In genomic region chr1:75507006-75507405, GRCm38 (mm10) we compare ENCODE assay signal across 9 mouse cellular contexts. TPM values are rescaled to one million over a fixed set of nuclear protein-coding genes. Genes with fewer than 3 reads are reported as not detected.
DNase-seq lines count a peak whose midpoint lies in the region; ATAC-seq and TF ChIP-seq lines count a peak whose summit lies in the region.
"Had no signal": no experiment of that assay in that cellular context is flagged by ENCODE, and none has a peak within 500 bp of the region (broad histone marks: within the 10 kb centered on the region; RNA-seq: fewer than 3 reads in every experiment).

Inha (plus strand) TSS chr1:75507077.

- H3K27me3 ChIP-seq in heart, embryonic 13.5 days (replicated peaks): no peaks in the 10 kb centered on the region
- H3K27me3 ChIP-seq in E14TG2a.4 (ENCODE audit: insufficient read depth, low read length): peaks cover 53% of the 10 kb centered on the region
- H3K27me3 ChIP-seq in embryonic facial prominence, embryonic 12.5 days: no peaks in the 10 kb centered on the region
- H3K27me3 ChIP-seq in midbrain, postnatal 0 days (ENCODE audit: insufficient read depth, low read length): no peaks in the 10 kb centered on the region

- H3K4me1 ChIP-seq in heart, embryonic 13.5 days: peaks cover 71% of the 10 kb centered on the region
- peaks cover 87% of the 10 kb centered on the region for H3K4me1 ChIP-seq in E14TG2a.4 (replicated peaks; ENCODE audit: low read depth, low read length)
- peaks cover 34% of the 10 kb centered on the region for H3K4me1 ChIP-seq in embryonic facial prominence, embryonic 12.5 days
- H3K4me1 ChIP-seq in midbrain, postnatal 0 days (ENCODE audit: insufficient read depth, low read length): peaks cover 4% of the 10 kb centered on the region; the same call in 1 of the 2 replicates

- no peak for TF ChIP-seq CTCF in E14TG2a.4 (conservative IDR thresholded peaks at IDR 0.05; ENCODE audit: low read length)
- TF ChIP-seq CTCF in midbrain, postnatal 0 days (IDR thresholded peaks at IDR 0.05): no peak

- peaks cover 30% of the 10 kb centered on the region for H3K36me3 ChIP-seq in heart, embryonic 13.5 days
- peaks cover 13% of the 10 kb centered on the region for H3K36me3 ChIP-seq in E14TG2a.4 (ENCODE audit: insufficient read depth, low read length)
- H3K36me3 ChIP-seq in embryonic facial prominence, embryonic 12.5 days: peaks cover 16% of the 10 kb centered on the region
- no peaks in the 10 kb centered on the region for H3K36me3 ChIP-seq in midbrain, postnatal 0 days (ENCODE audit: insufficient read depth, low read length)

- H3K27ac ChIP-seq in heart, embryonic 13.5 days (replicated peaks): peak within 1 kb of the TSS; percentile 100
- peak within 1 kb of the TSS; percentile 97 for H3K27ac ChIP-seq in embryonic facial prominence, embryonic 12.5 days
- peak within 1 kb of the TSS; percentile 92 for H3K27ac ChIP-seq in midbrain, postnatal 0 days (ENCODE audit: low read depth, low read length)
- H3K27ac ChIP-seq: macrophage had no signal

- intact Hi-C loops in heart, postnatal 25 days (cut with DNase I): no loop called here

- no peak for DNase-seq in heart, postnatal 25 days (ENCODE audit: low spot score)
- DNase-seq in layer of hippocampus, postnatal 14 days (ENCODE audit: low spot score in 2 of 2): no peak
- DNase-seq in midbrain, postnatal 0 days (ENCODE audit: low spot score): no peak
- DNase-seq in natural killer cell, adult 2 months (ENCODE audit: low spot score in 2 of 2): no peak

- H3K4me3 ChIP-seq in heart, embryonic 13.5 days: peak within 1 kb of the TSS; percentile 97
- H3K4me3 ChIP-seq in E14TG2a.4 (replicated peaks; ENCODE audit: low read length): peak within 1 kb of the TSS; percentile 86
- peak within 1 kb of the TSS; percentile 87 for H3K4me3 ChIP-seq in embryonic facial prominence, embryonic 12.5 days
- H3K4me3 ChIP-seq in midbrain, postnatal 0 days (ENCODE audit: low read depth, low read length): peak within 1 kb of the TSS; percentile 81

- 24% methylated on average over 10 of the region's 10 CpGs for WGBS in heart, embryonic 13.5 days
- WGBS in embryonic facial prominence, embryonic 12.5 days: 70% methylated on average over 10 of the region's 10 CpGs
- 72% methylated on average over 10 of the region's 10 CpGs for WGBS in midbrain, postnatal 0 days

- peak within 1 kb of the TSS; percentile 91 for H3K4me2 ChIP-seq in heart, embryonic 13.5 days
- peak within 1 kb of the TSS; percentile 93 for H3K4me2 ChIP-seq in embryonic facial prominence, embryonic 12.5 days (replicated peaks)
- H3K4me2 ChIP-seq in midbrain, postnatal 0 days (ENCODE audit: low read depth, low read length, poor library complexity, severe bottlenecking): peak within 1 kb of the TSS; percentile 88

- no peak for ATAC-seq in heart, embryonic 13.5 days (ENCODE audit: extremely low read depth, insufficient number of reproducible peaks, low FRiP score, low TSS enrichment)
- ATAC-seq in embryonic facial prominence, embryonic 12.5 days (ENCODE audit: insufficient number of reproducible peaks, insufficient read depth, low FRiP score, low TSS enrichment): no peak
- no peak for ATAC-seq in midbrain, postnatal 0 days (ENCODE audit: low FRiP score)
- no peak for ATAC-seq in CD4-positive, CD25-positive, alpha-beta regulatory T cell, adult 4 months

- H3K9me3 ChIP-seq in heart, embryonic 13.5 days: no peaks in the 10 kb centered on the region
- no peaks in the 10 kb centered on the region for H3K9me3 ChIP-seq in E14TG2a.4 (ENCODE audit: low read length)
- no peaks in the 10 kb centered on the region for H3K9me3 ChIP-seq in embryonic facial prominence, embryonic 12.5 days
- no peaks in the 10 kb centered on the region for H3K9me3 ChIP-seq in midbrain, postnatal 0 days (ENCODE audit: low read length)

- H3K9ac ChIP-seq in heart, embryonic 13.5 days: peak within 1 kb of the TSS; percentile 100
- peak within 1 kb of the TSS; percentile 95 for H3K9ac ChIP-seq in embryonic facial prominence, embryonic 12.5 days
- peak within 1 kb of the TSS; percentile 93 for H3K9ac ChIP-seq in midbrain, postnatal 0 days (replicated peaks; ENCODE audit: low read length, poor library complexity, severe bottlenecking)

RNA-seq across cellular contexts. Expression of gene Inha, which starts in this region (rescaled TPM):
- 5.5 and 6.0 TPM in 2 replicates for polyA plus RNA-seq in heart, embryonic 13.5 days (2015; fragmentation: Nextera tagmentation; extraction: Ambion mirVana)
- total RNA-seq in heart, postnatal 25 days (2021): 1 to 10 TPM; 4.8 to 5.0 TPM
- 11.7 and 11.8 TPM in 2 replicates for polyA plus RNA-seq in embryonic facial prominence, embryonic 12.5 days (2016; fragmentation: Nextera tagmentation; extraction: Ambion mirVana)
- 10 to 100 TPM; 20.3 to 22.6 TPM for total RNA-seq in layer of hippocampus, postnatal 14 days (2021)
- total RNA-seq in midbrain, postnatal 0 days (2014; rRNA removed): 30.9 and 33.3 TPM in 2 replicates
- polyA plus RNA-seq in midbrain, postnatal 0 days (2015; fragmentation: Nextera tagmentation; extraction: Ambion mirVana): 22.5 and 23.2 TPM in 2 replicates
- not detected for polyA plus RNA-seq in CD4-positive, CD25-positive, alpha-beta regulatory T cell, adult 4 months (2017; shearing (Covaris generic))
- polyA plus RNA-seq: macrophage had no signal
